Mouse (Mus musculus) megakaryocyte, embryonic 14.5 days (primary cell): Measurements from ENCODE around the gene Nudt9. TPM values are rescaled to one million over a fixed set of nuclear protein-coding genes. Genes with fewer than 3 reads are reported as not detected.

Experiments used
- H3K27me3 ChIP-seq: replicated peaks from 2 replicates; pipeline ENCODE3; 2012; ENCODE audit warnings: inconsistent platforms
- H3K36me3 ChIP-seq: replicated peaks from 2 replicates; pipeline ENCODE3; 2012; ENCODE audit warnings: low read length, inconsistent platforms, mixed read lengths
- H3K4me1 ChIP-seq: 2 replicates; pipeline ENCODE4 v1.6.1; 2012; ENCODE audit warnings: inconsistent platforms
- H3K4me3 ChIP-seq: replicated peaks from 2 replicates; pipeline ENCODE3; 2012; ENCODE audit warnings: moderate library complexity, mild to moderate bottlenecking, inconsistent platforms
- H3K9me3 ChIP-seq: 2 replicates; pipeline ENCODE4 v1.6.1; 2012; ENCODE audit warnings: inconsistent platforms
- FLI1 ChIP-seq: IDR thresholded peaks from 2 replicates; pipeline ENCODE4 v1.6.1; 2012; ENCODE audit warnings: low read length, inconsistent platforms, mixed read lengths
- GATA1 ChIP-seq: IDR thresholded peaks from 3 replicates; pipeline ENCODE4 v1.6.1; 2012; ENCODE audit warnings: mixed read lengths, low read length, inconsistent platforms, borderline replicate concordance
- polyA plus RNA-seq: library from polyadenylated mRNA; stranded (reverse); fragments of >175 nt; gene quantifications from 2 replicates; pipeline ENCODE4 v1.2.3, GENCODE M21; 2012; ENCODE audit warnings: low replicate concordance; ENCODE audit not compliant: insufficient read depth

Nudt9 gene
- polyA plus RNA-seq, 1 experiment = 101 TPM

- H3K4me1 ChIP-seq = 0 out of 2 replicates have a peak, but pooled peaks cover 4% of the 10 kb centered on the region
- no peaks in the 10 kb centered on the region for H3K9me3 ChIP-seq
- H3K4me3 ChIP-seq = no peak overlapping the region
- H3K36me3 ChIP-seq = no peaks in the 10 kb centered on the region
- TF ChIP-seq FLI1 = no peak
- no peak for TF ChIP-seq GATA1
- H3K27me3 ChIP-seq = peaks cover 4% of the 10 kb centered on the region
Measured at GRCm38 (mm10) chr5:104036686-104037085, 9.4 kb upstream of the Nudt9 start.

GRCm38 (mm10) chr5:104039154-104039932 is 6.8 kb upstream of the Nudt9 start:
- Histone ChIP-seq H3K36me3 (no peaks in the 10 kb centered on the region), H3K4me1 (peaks cover 20% of the 10 kb centered on the region), H3K9me3 (no peaks in the 10 kb centered on the region), H3K4me3 (peak overlapping the region; percentile 44), H3K27me3 (peaks cover 4% of the 10 kb centered on the region)
- TF ChIP-seq FLI1 (no peak), GATA1 (no peak)

GRCm38 (mm10) chr5:104042906-104043305 is 3.2 kb upstream of the Nudt9 start:
- H3K4me3 ChIP-seq = peak overlapping the region; percentile 33
- TF ChIP-seq GATA1 (no peak), FLI1 (no peak)
- no peaks in the 10 kb centered on the region for H3K9me3 ChIP-seq
- H3K27me3 ChIP-seq = no peaks in the 10 kb centered on the region
- no peaks in the 10 kb centered on the region for H3K36me3 ChIP-seq
- peaks cover 45% of the 10 kb centered on the region for H3K4me1 ChIP-seq

- TF ChIP-seq GATA1 = peak; percentile 22; the same call in 1 of the 3 replicates
- no peak for TF ChIP-seq FLI1
- H3K4me3 ChIP-seq = peak overlapping the region; percentile 46
- no peaks in the 10 kb centered on the region for H3K9me3 ChIP-seq
- H3K4me1 ChIP-seq = peaks cover 52% of the 10 kb centered on the region
- H3K27me3 ChIP-seq = no peaks in the 10 kb centered on the region
- no peaks in the 10 kb centered on the region for H3K36me3 ChIP-seq
Measured at GRCm38 (mm10) chr5:104043704-104044103, 2.4 kb upstream of the Nudt9 start.

GRCm38 (mm10) chr5:104047200-104048105 is 1.3 kb downstream of the Nudt9 start:
- Histone ChIP-seq H3K4me1 (peaks cover 61% of the 10 kb centered on the region), H3K27me3 (no peaks in the 10 kb centered on the region), H3K36me3 (peaks cover 24% of the 10 kb centered on the region), H3K4me3 (peak overlapping the region; percentile 99), H3K9me3 (no peaks in the 10 kb centered on the region)
- no peak for TF ChIP-seq GATA1
- no peak for TF ChIP-seq FLI1

- Histone ChIP-seq H3K36me3 (peaks cover 31% of the 10 kb centered on the region), H3K9me3 (no peaks in the 10 kb centered on the region), H3K27me3 (no peaks in the 10 kb centered on the region), H3K4me1 (peaks cover 57% of the 10 kb centered on the region), H3K4me3 (peak overlapping the region; percentile 99)
- TF ChIP-seq FLI1 = no peak
- no peak for TF ChIP-seq GATA1
Measured at GRCm38 (mm10) chr5:104048139-104048538, 2.0 kb downstream of the Nudt9 start.

GRCm38 (mm10) chr5:104052956-104053355 is 6.8 kb downstream of the Nudt9 start:
- Histone ChIP-seq H3K4me3 (no peak overlapping the region), H3K9me3 (no peaks in the 10 kb centered on the region), H3K36me3 (peaks cover 68% of the 10 kb centered on the region), H3K4me1 (peaks cover 45% of the 10 kb centered on the region), H3K27me3 (no peaks in the 10 kb centered on the region)
- TF ChIP-seq FLI1 (no peak), GATA1 (no peak)

- no peaks in the 10 kb centered on the region for H3K9me3 ChIP-seq
- peaks cover 38% of the 10 kb centered on the region for H3K4me1 ChIP-seq
- H3K4me3 ChIP-seq = no peak overlapping the region
- TF ChIP-seq GATA1 = no peak
- no peak for TF ChIP-seq FLI1
- H3K27me3 ChIP-seq = no peaks in the 10 kb centered on the region
- H3K36me3 ChIP-seq = peaks cover 88% of the 10 kb centered on the region
Measured at GRCm38 (mm10) chr5:104054938-104055337, 8.8 kb downstream of the Nudt9 start.

GRCm38 (mm10) chr5:104055816-104056215 is 9.7 kb downstream of the Nudt9 start:
- H3K27me3 ChIP-seq = no peaks in the 10 kb centered on the region
- H3K4me1 ChIP-seq = peaks cover 35% of the 10 kb centered on the region
- TF ChIP-seq GATA1 (no peak), FLI1 (no peak)
- H3K36me3 ChIP-seq = peaks cover 89% of the 10 kb centered on the region
- no peaks in the 10 kb centered on the region for H3K9me3 ChIP-seq
- no peak overlapping the region for H3K4me3 ChIP-seq
